Mouse (Mus musculus): ENCODE data around the gene Pth2.

DNA sequence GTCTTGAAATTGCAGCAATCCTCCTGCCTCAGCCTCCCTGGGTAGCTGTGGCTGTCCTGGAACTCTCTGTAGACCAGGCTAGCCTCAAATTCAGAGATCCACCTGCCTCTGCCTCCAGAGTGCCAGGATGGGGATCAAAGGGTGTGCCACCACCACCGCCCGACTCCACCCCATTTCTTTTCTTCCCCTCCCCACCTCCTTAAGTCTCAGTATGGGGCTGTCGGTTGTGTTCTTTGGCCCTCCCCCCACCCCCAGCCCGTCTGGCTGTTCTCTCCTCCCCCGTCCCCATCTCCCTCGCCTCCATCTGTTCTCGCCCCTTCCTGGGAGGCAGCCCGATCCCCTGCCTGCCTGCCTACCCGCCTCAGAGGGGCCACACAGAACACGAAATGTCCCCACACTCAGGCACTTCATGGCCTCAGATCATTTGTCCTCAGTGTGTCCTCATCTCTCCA is 13.8 kb upstream of the Pth2 start:
- TF ChIP-seq POLR2A (IDR thresholded peaks at IDR 0.05; ENCODE audit: extremely low read depth, insufficient read depth, low read length) (no peak), CTCF (IDR thresholded peaks at IDR 0.05; ENCODE audit: low read depth, low read length) (no peak)
